In genomic region chr9:96962714-96963113, GRCm38 (mm10) we compare ENCODE assay signal across 11 mouse cellular contexts. TPM values are rescaled to one million over a fixed set of nuclear protein-coding genes. Genes with fewer than 3 reads are reported as not detected.
DNase-seq lines count a peak whose midpoint lies in the region; ATAC-seq and TF ChIP-seq lines count a peak whose summit lies in the region.
"Had no signal": no experiment of that assay in that cellular context is flagged by ENCODE, and none has a peak within 500 bp of the region (broad histone marks: within the 10 kb centered on the region; RNA-seq: fewer than 3 reads in every experiment).

No protein-coding gene starts in this region.

- no peaks in the 10 kb centered on the region for H3K36me3 ChIP-seq in heart, embryonic 15.5 days
- H3K36me3 ChIP-seq in lung, embryonic 14.5 days (ENCODE audit: insufficient read depth): no peaks in the 10 kb centered on the region
- no peaks in the 10 kb centered on the region for H3K36me3 ChIP-seq in embryonic facial prominence, embryonic 12.5 days
- H3K36me3 ChIP-seq in limb, embryonic 12.5 days: peaks cover 5% of the 10 kb centered on the region; the same call in 1 of the 2 replicates

- 0 out of 2 replicates have a peak, but pooled peaks have one; percentile 2 for ATAC-seq in heart, embryonic 15.5 days (replicated peaks; ENCODE audit: insufficient number of reproducible peaks, insufficient read depth, low FRiP score, low read depth)
- ATAC-seq in lung, embryonic 14.5 days (ENCODE audit: insufficient read depth): peak; percentile 40; the same call in 1 of the 2 replicates
- no peak for ATAC-seq in embryonic facial prominence, embryonic 12.5 days (ENCODE audit: insufficient number of reproducible peaks, insufficient read depth, low FRiP score, low TSS enrichment)
- peak; percentile 50 for ATAC-seq in limb, embryonic 12.5 days (ENCODE audit: insufficient number of reproducible peaks, insufficient read depth, low FRiP score, low TSS enrichment, low read depth)
- ATAC-seq: CD4-positive, CD25-positive, alpha-beta regulatory T cell, adult 4 months; liver, postnatal 0 days had no signal

- TF ChIP-seq CTCF in lung, embryonic 14.5 days (IDR thresholded peaks at IDR 0.05; ENCODE audit: low read depth): no peak

- H3K9me3 ChIP-seq in heart, embryonic 15.5 days (replicated peaks): no peaks in the 10 kb centered on the region
- H3K9me3 ChIP-seq in lung, embryonic 14.5 days (ENCODE audit: low read depth, low read length): no peaks in the 10 kb centered on the region
- H3K9me3 ChIP-seq in embryonic facial prominence, embryonic 12.5 days: no peaks in the 10 kb centered on the region
- H3K9me3 ChIP-seq in limb, embryonic 12.5 days: peaks cover 6% of the 10 kb centered on the region; the same call in 1 of the 2 replicates

- peak overlapping the region; percentile 66 for H3K27ac ChIP-seq in heart, embryonic 15.5 days
- H3K27ac ChIP-seq in lung, embryonic 14.5 days (ENCODE audit: low read depth): no peak overlapping the region; the same call in 1 of the 2 replicates
- peak overlapping the region; percentile 65 for H3K27ac ChIP-seq in embryonic facial prominence, embryonic 12.5 days
- H3K27ac ChIP-seq in limb, embryonic 12.5 days: peak overlapping the region; percentile 97

- intact Hi-C loops in heart, postnatal 10 days (cut with DNase I): no loop called here

- 52% methylated on average over 8 of the region's 8 CpGs for WGBS in heart, embryonic 15.5 days
- WGBS in lung, embryonic 14.5 days: 39% methylated on average over 8 of the region's 8 CpGs
- 35% methylated on average over 8 of the region's 8 CpGs for WGBS in embryonic facial prominence, embryonic 12.5 days
- 16% methylated on average over 8 of the region's 8 CpGs for WGBS in limb, embryonic 12.5 days

- H3K4me3 ChIP-seq in heart, embryonic 15.5 days: no peak overlapping the region
- no peak overlapping the region for H3K4me3 ChIP-seq in lung, embryonic 14.5 days (ENCODE audit: low read depth, low read length)
- H3K4me3 ChIP-seq in embryonic facial prominence, embryonic 12.5 days: no peak overlapping the region
- H3K4me3 ChIP-seq in limb, embryonic 12.5 days (replicated peaks): no peak overlapping the region

- H3K4me2 ChIP-seq in heart, embryonic 15.5 days: no peak overlapping the region
- no peak overlapping the region for H3K4me2 ChIP-seq in lung, embryonic 14.5 days
- no peak overlapping the region for H3K4me2 ChIP-seq in embryonic facial prominence, embryonic 12.5 days (replicated peaks)
- peak overlapping the region; percentile 43 for H3K4me2 ChIP-seq in limb, embryonic 12.5 days

- no peak for DNase-seq in heart, postnatal 10 days
- DNase-seq in lung, embryonic 14.5 days: peak; percentile 14
- DNase-seq in lung, postnatal 25 days (ENCODE audit: low spot score): no peak
- DNase-seq in cerebellum, adult 11 months: no peak
- DNase-seq in frontal cortex, adult 2 months (ENCODE audit: extremely low spot score in 1 of 2, low spot score in 1 of 2): no peak
- DNase-seq: liver, postnatal 0 days had no signal

- peak overlapping the region; percentile 12; the same call in 1 of the 2 replicates for H3K9ac ChIP-seq in heart, embryonic 15.5 days
- no peak overlapping the region for H3K9ac ChIP-seq in lung, embryonic 14.5 days
- 0 out of 2 replicates have a peak overlapping the region, but pooled peaks have one; percentile 1 for H3K9ac ChIP-seq in embryonic facial prominence, embryonic 12.5 days
- no peak overlapping the region for H3K9ac ChIP-seq in limb, embryonic 12.5 days (replicated peaks)
- H3K9ac ChIP-seq: liver, postnatal 0 days had no signal

- peaks cover 48% of the 10 kb centered on the region for H3K4me1 ChIP-seq in heart, embryonic 15.5 days (replicated peaks)
- H3K4me1 ChIP-seq in lung, embryonic 14.5 days (ENCODE audit: insufficient read depth): peaks cover 16% of the 10 kb centered on the region
- peaks cover 32% of the 10 kb centered on the region for H3K4me1 ChIP-seq in embryonic facial prominence, embryonic 12.5 days
- H3K4me1 ChIP-seq in limb, embryonic 12.5 days (replicated peaks): peaks cover 55% of the 10 kb centered on the region

- no peaks in the 10 kb centered on the region for H3K27me3 ChIP-seq in heart, embryonic 15.5 days
- no peaks in the 10 kb centered on the region for H3K27me3 ChIP-seq in lung, embryonic 14.5 days (ENCODE audit: insufficient read depth, low read length)
- H3K27me3 ChIP-seq in embryonic facial prominence, embryonic 12.5 days: no peaks in the 10 kb centered on the region
- H3K27me3 ChIP-seq in limb, embryonic 12.5 days: no peaks in the 10 kb centered on the region; the same call in 1 of the 2 replicates

RNA-seq across cellular contexts. Expression of gene Spsb4, which starts 55.9 kb away (rescaled TPM):
- 48.1 and 49.3 TPM in 2 replicates for polyA plus RNA-seq in heart, embryonic 15.5 days (2015; fragmentation: Nextera tagmentation; extraction: Ambion mirVana)
- total RNA-seq in heart, postnatal 10 days (2021): 10 to 100 TPM; 11.4 to 17.9 TPM
- polyA plus RNA-seq in lung, embryonic 14.5 days (2014; fragmentation: Nextera tagmentation; extraction: Ambion mirVana): 13.7 and 16.6 TPM in 2 replicates
- 35.2 and 36.8 TPM in 2 replicates for polyA plus RNA-seq in embryonic facial prominence, embryonic 12.5 days (2016; fragmentation: Nextera tagmentation; extraction: Ambion mirVana)
- polyA plus RNA-seq in limb, embryonic 12.5 days (2016; fragmentation: Nextera tagmentation; extraction: Ambion mirVana): 56.2 and 60.8 TPM in 2 replicates
- 9.1 and 11.9 TPM in 2 replicates for polyA plus RNA-seq in frontal cortex, adult 2 months (2012; rRNA removed)
- total RNA-seq: monocyte, adult 5-6 weeks had no signal
- polyA plus RNA-seq: CD4-positive, CD25-positive, alpha-beta regulatory T cell, adult 4 months had no signal

Comparison
In these comparisons a context has a peak if more than half of its experiments do, and no peak if none do; other contexts are left out.
1. H3K9ac ChIP-seq: peak in heart, embryonic 15.5 days (single experiment) and embryonic facial prominence, embryonic 12.5 days (single experiment); none in lung, embryonic 14.5 days (single experiment) and limb, embryonic 12.5 days (single experiment).